Mouse (Mus musculus): Measurements from ENCODE around the gene BC017158. TPM values are rescaled to one million over a fixed set of nuclear protein-coding genes. Genes with fewer than 3 reads are reported as not detected.

The BC017158 gene
- total and polyA plus RNA-seq, 3 experiments, result 26.8 to 93.4 (median 31.7) TPM

DNA sequence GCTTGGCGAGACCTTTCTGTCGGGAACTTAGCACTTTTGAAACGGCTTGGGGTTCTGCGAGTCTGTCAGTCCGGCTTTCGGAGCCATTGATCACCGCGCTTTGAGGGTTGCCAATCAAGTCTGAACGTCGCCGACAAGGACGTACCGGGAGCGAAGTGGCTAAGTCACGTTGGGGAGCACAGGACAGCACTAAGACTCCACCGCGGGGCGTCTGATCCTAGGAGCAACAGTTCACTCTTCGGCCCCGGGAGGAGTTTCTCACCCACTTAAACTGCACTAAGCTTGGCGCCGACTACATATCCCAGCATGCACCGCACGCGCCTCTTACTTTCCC lies 60.4 kb downstream of the BC017158 start:
- no peaks in the 10 kb centered on the region for H3K9me3 ChIP-seq (replicated peaks)
- no peaks in the 10 kb centered on the region; the same call in 1 of the 2 replicates for H3K27me3 ChIP-seq (ENCODE audit: insufficient read depth, low read length)
- DNase-seq (ENCODE audit: low spot score) (no peak), ATAC-seq (ENCODE audit: extremely low read depth, insufficient number of reproducible peaks, low FRiP score, poor library complexity, severe bottlenecking) (no peak)
- no peak for TF ChIP-seq GATA1 (IDR thresholded peaks at IDR 0.05; ENCODE audit: borderline replicate concordance, low read length)
- no peak for TF ChIP-seq CTCF (IDR thresholded peaks at IDR 0.05; ENCODE audit: low read depth, low read length)
- no peak for TF ChIP-seq GATA2 (IDR thresholded peaks at IDR 0.05; ENCODE audit: borderline replicate concordance, low read depth, low read length)
- no peak for TF ChIP-seq POLR2AphosphoS5 (IDR thresholded peaks at IDR 0.05; ENCODE audit: insufficient replicate concordance, low read depth, low read length)
- no peak for TF ChIP-seq TAL1 (conservative IDR thresholded peaks at IDR 0.05; ENCODE audit: low read depth, low read length)
- H3K36me3 ChIP-seq (replicated peaks), result peaks cover 55% of the 10 kb centered on the region
- H3K4me3 ChIP-seq (ENCODE audit: low read depth, low read length), result peak overlapping the region; percentile 85
- H3K4me1 ChIP-seq (ENCODE audit: insufficient read depth, low read depth, low read length), result peaks cover 44% of the 10 kb centered on the region

DNA sequence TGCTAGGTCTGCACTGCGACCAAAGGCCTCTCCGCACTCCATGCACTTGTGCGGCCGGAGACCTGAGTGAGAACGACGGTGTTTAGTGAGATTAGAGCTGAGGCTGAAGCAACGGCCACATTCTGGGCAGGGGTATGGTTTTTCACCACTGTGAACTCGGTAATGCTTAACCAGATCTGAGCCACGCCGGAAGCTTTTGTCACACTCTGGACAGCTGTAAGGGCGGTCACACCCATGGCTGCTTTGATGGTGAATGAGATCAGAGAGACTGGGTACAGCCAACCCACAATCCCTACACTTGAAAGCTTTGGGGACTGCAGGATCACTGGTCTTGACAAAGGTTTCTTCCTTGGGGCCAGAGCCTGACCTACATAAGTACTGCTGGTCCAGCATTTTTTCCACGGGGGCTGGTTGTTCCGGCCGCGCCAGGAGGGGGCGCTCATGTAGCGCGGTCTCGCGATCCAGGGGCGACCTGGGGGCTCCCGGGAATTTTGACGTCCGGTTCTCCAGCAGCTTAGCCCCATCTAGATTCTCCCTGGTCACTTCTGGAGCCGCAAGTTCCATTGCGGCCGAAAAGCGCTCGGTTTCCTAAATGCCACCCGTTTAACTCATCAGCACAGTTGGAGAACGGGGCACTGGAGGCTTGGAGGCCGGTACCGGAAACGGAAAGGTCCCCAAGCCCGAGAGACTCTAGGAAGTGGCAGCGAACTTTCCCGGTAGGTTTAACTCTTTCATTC lies 60.9 kb downstream of the BC017158 start, which contains the start of gene Armc5:
Gene Armc5 (plus strand): TSS at position 487 of the 737 bp plus-strand sequence.
- DNase-seq (ENCODE audit: low spot score), result peak; percentile 83
- H3K27me3 ChIP-seq (ENCODE audit: insufficient read depth, low read length), result no peaks in the 10 kb centered on the region
- TF ChIP-seq CTCF (IDR thresholded peaks at IDR 0.05; ENCODE audit: low read depth, low read length) (peak; percentile 64), TAL1 (conservative IDR thresholded peaks at IDR 0.05; ENCODE audit: low read depth, low read length) (no peak)

DNA sequence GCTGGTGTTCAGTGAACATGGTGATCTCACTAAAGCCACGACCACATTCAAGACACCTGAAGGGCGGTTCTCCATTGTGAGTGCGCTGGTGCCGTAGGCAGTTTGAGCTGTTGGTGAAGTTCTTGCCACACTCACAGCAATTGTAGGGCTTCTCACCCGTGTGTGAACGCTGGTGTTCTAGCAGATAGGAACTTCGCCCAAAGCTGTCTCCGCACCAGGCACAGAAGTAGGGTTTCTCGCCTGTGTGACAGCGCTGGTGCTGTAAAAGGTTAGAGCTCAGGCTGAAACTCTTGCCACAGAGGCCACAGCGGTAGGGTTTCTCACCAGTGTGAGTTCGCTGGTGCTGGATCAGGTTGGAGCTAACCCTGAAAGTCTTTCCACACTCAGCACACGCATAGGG lies 61.5 kb downstream of the BC017158 start:
- ATAC-seq (ENCODE audit: extremely low read depth, insufficient number of reproducible peaks, low FRiP score, poor library complexity, severe bottlenecking), result no peak
- peaks cover 37% of the 10 kb centered on the region for H3K4me1 ChIP-seq (ENCODE audit: insufficient read depth, low read depth, low read length)
- H3K9me3 ChIP-seq (replicated peaks), result no peaks in the 10 kb centered on the region
- H3K27me3 ChIP-seq (ENCODE audit: insufficient read depth, low read length), result peaks cover 4% of the 10 kb centered on the region; the same call in 1 of the 2 replicates
- peak overlapping the region; percentile 85; the same call in 1 of the 2 replicates for H3K4me3 ChIP-seq (ENCODE audit: low read depth, low read length)
- DNase-seq (ENCODE audit: low spot score), result no peak
- peaks cover 44% of the 10 kb centered on the region for H3K36me3 ChIP-seq (replicated peaks)
- TF ChIP-seq POLR2AphosphoS5 (IDR thresholded peaks at IDR 0.05; ENCODE audit: insufficient replicate concordance, low read depth, low read length), result no peak
- no peak for TF ChIP-seq TAL1 (conservative IDR thresholded peaks at IDR 0.05; ENCODE audit: low read depth, low read length)
- TF ChIP-seq GATA1 (IDR thresholded peaks at IDR 0.05; ENCODE audit: borderline replicate concordance, low read length), result no peak
- TF ChIP-seq GATA2 (IDR thresholded peaks at IDR 0.05; ENCODE audit: borderline replicate concordance, low read depth, low read length), result no peak
- no peak for TF ChIP-seq CTCF (IDR thresholded peaks at IDR 0.05; ENCODE audit: low read depth, low read length)

More for the DNA sequence above, 60.9 kb downstream of the BC017158 start, which contains the start of gene Armc5:
- H3K4me3 ChIP-seq (ENCODE audit: low read depth, low read length), result peak within 1 kb of the TSS; percentile 85
- no peaks in the 10 kb centered on the region for H3K9me3 ChIP-seq (replicated peaks)
- peaks cover 50% of the 10 kb centered on the region for H3K36me3 ChIP-seq (replicated peaks)
- H3K4me1 ChIP-seq (ENCODE audit: insufficient read depth, low read depth, low read length), result peaks cover 42% of the 10 kb centered on the region
- ATAC-seq (ENCODE audit: extremely low read depth, insufficient number of reproducible peaks, low FRiP score, poor library complexity, severe bottlenecking), result no peak

DNA sequence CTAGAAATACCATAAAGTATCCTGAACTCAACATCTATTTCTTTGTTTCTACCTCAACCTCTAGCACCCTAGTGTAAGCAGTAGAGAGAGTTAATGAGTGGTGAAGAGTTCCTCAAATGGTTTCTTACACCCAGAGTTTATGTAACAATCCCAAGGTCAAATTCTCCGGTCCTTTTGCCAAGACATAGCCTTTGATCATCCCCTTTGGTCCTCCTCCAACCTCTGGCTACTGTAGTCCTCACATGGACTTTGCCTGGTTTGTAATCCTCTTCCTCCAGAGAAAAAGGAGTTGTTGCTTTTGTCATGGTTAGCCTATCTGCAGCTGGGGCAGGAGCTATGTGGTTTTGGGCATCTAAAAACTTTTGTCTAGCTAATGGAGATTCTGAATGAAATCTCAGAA lies 62.5 kb downstream of the BC017158 start:
- H3K27me3 ChIP-seq (ENCODE audit: insufficient read depth, low read length), result peaks cover 9% of the 10 kb centered on the region
- H3K4me3 ChIP-seq (ENCODE audit: low read depth, low read length), result no peak overlapping the region
- DNase-seq (ENCODE audit: low spot score), result no peak
- TF ChIP-seq GATA1 (IDR thresholded peaks at IDR 0.05; ENCODE audit: borderline replicate concordance, low read length) (no peak), TAL1 (conservative IDR thresholded peaks at IDR 0.05; ENCODE audit: low read depth, low read length) (no peak), CTCF (IDR thresholded peaks at IDR 0.05; ENCODE audit: low read depth, low read length) (no peak), GATA2 (IDR thresholded peaks at IDR 0.05; ENCODE audit: borderline replicate concordance, low read depth, low read length) (no peak), POLR2AphosphoS5 (IDR thresholded peaks at IDR 0.05; ENCODE audit: insufficient replicate concordance, low read depth, low read length) (no peak)
- no peak for ATAC-seq (ENCODE audit: extremely low read depth, insufficient number of reproducible peaks, low FRiP score, poor library complexity, severe bottlenecking)
- H3K36me3 ChIP-seq (replicated peaks), result peaks cover 34% of the 10 kb centered on the region
- H3K9me3 ChIP-seq (replicated peaks), result no peaks in the 10 kb centered on the region
- peaks cover 29% of the 10 kb centered on the region for H3K4me1 ChIP-seq (ENCODE audit: insufficient read depth, low read depth, low read length)

DNA sequence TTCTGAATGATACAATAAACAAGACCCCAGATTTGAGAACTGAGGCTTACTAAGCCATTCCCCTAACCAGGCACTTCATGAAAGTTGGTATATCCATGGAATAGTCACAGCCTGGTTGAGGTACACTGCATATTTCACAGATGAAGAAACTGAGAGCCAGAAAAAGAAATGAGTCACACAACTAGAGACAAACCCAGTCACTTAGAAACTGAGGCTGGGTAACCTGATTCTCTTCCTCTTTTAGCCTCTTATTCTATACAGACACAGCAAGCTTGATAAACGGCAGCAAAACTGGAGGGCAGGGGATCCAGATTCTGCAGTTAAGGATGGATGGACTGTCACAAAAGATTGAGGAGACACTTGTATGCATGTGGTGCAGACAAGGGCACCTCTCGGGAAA lies 63.2 kb downstream of the BC017158 start:
- Histone ChIP-seq H3K36me3 (replicated peaks) (peaks cover 27% of the 10 kb centered on the region), H3K27me3 (ENCODE audit: insufficient read depth, low read length) (peaks cover 9% of the 10 kb centered on the region), H3K4me1 (ENCODE audit: insufficient read depth, low read depth, low read length) (peaks cover 22% of the 10 kb centered on the region), H3K9me3 (replicated peaks) (no peaks in the 10 kb centered on the region), H3K4me3 (ENCODE audit: low read depth, low read length) (no peak overlapping the region)
- ATAC-seq (ENCODE audit: extremely low read depth, insufficient number of reproducible peaks, low FRiP score, poor library complexity, severe bottlenecking), result no peak
- no peak for TF ChIP-seq CTCF (IDR thresholded peaks at IDR 0.05; ENCODE audit: low read depth, low read length)
- no peak for TF ChIP-seq GATA1 (IDR thresholded peaks at IDR 0.05; ENCODE audit: borderline replicate concordance, low read length)
- TF ChIP-seq TAL1 (conservative IDR thresholded peaks at IDR 0.05; ENCODE audit: low read depth, low read length), result no peak
- no peak for TF ChIP-seq POLR2AphosphoS5 (IDR thresholded peaks at IDR 0.05; ENCODE audit: insufficient replicate concordance, low read depth, low read length)
- no peak for TF ChIP-seq GATA2 (IDR thresholded peaks at IDR 0.05; ENCODE audit: borderline replicate concordance, low read depth, low read length)
- no peak for DNase-seq (ENCODE audit: low spot score)

DNA sequence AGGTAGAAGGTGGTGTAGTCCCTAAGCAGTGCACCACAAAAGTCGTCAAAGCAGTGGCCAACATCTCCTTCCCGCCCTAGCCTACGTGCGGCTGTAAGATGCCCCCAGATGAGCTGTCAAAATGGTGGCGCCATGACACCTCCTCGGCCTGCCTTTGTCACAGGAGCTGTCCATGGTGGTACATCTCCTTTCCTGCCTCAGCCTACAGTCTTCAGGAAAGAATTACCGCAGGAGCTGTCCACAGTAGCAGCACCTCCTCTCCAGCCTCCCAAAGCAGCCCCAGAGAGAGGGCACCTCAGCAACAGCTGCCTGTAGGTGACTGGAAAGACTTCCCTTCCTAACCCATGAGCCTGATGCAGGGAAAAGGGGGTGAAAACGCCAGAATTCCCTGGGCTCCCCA lies 66.2 kb downstream of the BC017158 start:
- Histone ChIP-seq H3K9me3 (replicated peaks) (no peaks in the 10 kb centered on the region), H3K4me1 (ENCODE audit: insufficient read depth, low read depth, low read length) (peaks cover 6% of the 10 kb centered on the region), H3K4me3 (ENCODE audit: low read depth, low read length) (no peak overlapping the region), H3K27me3 (ENCODE audit: insufficient read depth, low read length) (peaks cover 23% of the 10 kb centered on the region), H3K36me3 (replicated peaks) (peaks cover 17% of the 10 kb centered on the region)
- ATAC-seq (ENCODE audit: extremely low read depth, insufficient number of reproducible peaks, low FRiP score, poor library complexity, severe bottlenecking), result no peak; the same call in 1 of the 2 replicates
- TF ChIP-seq CTCF (IDR thresholded peaks at IDR 0.05; ENCODE audit: low read depth, low read length) (no peak), GATA2 (IDR thresholded peaks at IDR 0.05; ENCODE audit: borderline replicate concordance, low read depth, low read length) (no peak), POLR2AphosphoS5 (IDR thresholded peaks at IDR 0.05; ENCODE audit: insufficient replicate concordance, low read depth, low read length) (no peak), GATA1 (IDR thresholded peaks at IDR 0.05; ENCODE audit: borderline replicate concordance, low read length) (no peak), TAL1 (conservative IDR thresholded peaks at IDR 0.05; ENCODE audit: low read depth, low read length) (no peak)
- DNase-seq (ENCODE audit: low spot score), result no peak

Other genes with a start within 250 kb of the BC017158 start
- 0.30 TPM in 1 of 2 replicates, not detected in the other for gene Itgam, start 235.5 kb downstream of the BC017158 start, total RNA-seq (2014; fragmentation: Nextera tagmentation)
- gene Itgam, start 235.5 kb downstream of the BC017158 start, total RNA-seq (2017), result 0.22 and 0.29 TPM in 2 replicates
- 0.02 and 0.07 TPM in 2 replicates for gene Itgam, start 235.5 kb downstream of the BC017158 start, polyA plus RNA-seq (2012)
- not detected in 2 replicates for gene Gm49368, start 235.5 kb downstream of the BC017158 start, total RNA-seq (2014; fragmentation: Nextera tagmentation)
- gene Gm49368, start 235.5 kb downstream of the BC017158 start, total RNA-seq (2017), result not detected in 2 replicates
- 0.03 TPM in 1 of 2 replicates, not detected in the other for gene Gm49368, start 235.5 kb downstream of the BC017158 start, polyA plus RNA-seq (2012)
- gene Itgax, start 168.6 kb downstream of the BC017158 start, total RNA-seq (2014; fragmentation: Nextera tagmentation), result not detected in 2 replicates
- 0.11 and 0.58 TPM in 2 replicates for gene Itgax, start 168.6 kb downstream of the BC017158 start, total RNA-seq (2017)
- gene Itgax, start 168.6 kb downstream of the BC017158 start, polyA plus RNA-seq (2012), result not detected in 2 replicates
- not detected in 2 replicates for gene Itgad, start 143.8 kb downstream of the BC017158 start, total RNA-seq (2014; fragmentation: Nextera tagmentation)
- gene Itgad, start 143.8 kb downstream of the BC017158 start, total RNA-seq (2017), result 0.23 TPM in 1 of 2 replicates, not detected in the other
- 0.01 and 0.06 TPM in 2 replicates for gene Itgad, start 143.8 kb downstream of the BC017158 start, polyA plus RNA-seq (2012)
- not detected in 2 replicates for gene Cox6a2, start 91.8 kb downstream of the BC017158 start, total RNA-seq (2014; fragmentation: Nextera tagmentation)
- gene Cox6a2, start 91.8 kb downstream of the BC017158 start, total RNA-seq (2017), result 0.27 TPM in 1 of 2 replicates, not detected in the other
- 0.13 and 0.21 TPM in 2 replicates for gene Cox6a2, start 91.8 kb downstream of the BC017158 start, polyA plus RNA-seq (2012)
- 10.2 and 12.0 TPM in 2 replicates for gene Armc5, start 60.8 kb downstream of the BC017158 start, total RNA-seq (2014; fragmentation: Nextera tagmentation)
- 5.6 and 7.6 TPM in 2 replicates for gene Armc5, start 60.8 kb downstream of the BC017158 start, total RNA-seq (2017)
- 22.8 and 23.8 TPM in 2 replicates for gene Armc5, start 60.8 kb downstream of the BC017158 start, polyA plus RNA-seq (2012)
- gene 9130023H24Rik, start 60.1 kb downstream of the BC017158 start, total RNA-seq (2014; fragmentation: Nextera tagmentation), result 3.8 and 5.5 TPM in 2 replicates
- gene 9130023H24Rik, start 60.1 kb downstream of the BC017158 start, total RNA-seq (2017), result 5.5 and 6.1 TPM in 2 replicates
- 0.72 and 0.73 TPM in 2 replicates for gene 9130023H24Rik, start 60.1 kb downstream of the BC017158 start, polyA plus RNA-seq (2012)
- 0.34 TPM in 1 of 2 replicates, not detected in the other for gene Tgfb1i1, start 51.4 kb downstream of the BC017158 start, total RNA-seq (2014; fragmentation: Nextera tagmentation)
- 0.11 TPM in 1 of 2 replicates, not detected in the other for gene Tgfb1i1, start 51.4 kb downstream of the BC017158 start, total RNA-seq (2017)
- 0.05 TPM in 1 of 2 replicates, not detected in the other for gene Tgfb1i1, start 51.4 kb downstream of the BC017158 start, polyA plus RNA-seq (2012)
- not detected in 2 replicates for gene Slc5a2, start 32.5 kb downstream of the BC017158 start, total RNA-seq (2014; fragmentation: Nextera tagmentation)
- 0.55 TPM in 1 of 2 replicates, not detected in the other for gene Slc5a2, start 32.5 kb downstream of the BC017158 start, total RNA-seq (2017)
- 0.05 TPM in 1 of 2 replicates, not detected in the other for gene Slc5a2, start 32.5 kb downstream of the BC017158 start, polyA plus RNA-seq (2012)
- 156 and 172 TPM in 2 replicates for gene Rgs10, start 120.6 kb upstream of the BC017158 start, total RNA-seq (2014; fragmentation: Nextera tagmentation)
- 121 and 126 TPM in 2 replicates for gene Rgs10, start 120.6 kb upstream of the BC017158 start, total RNA-seq (2017)
- gene Rgs10, start 120.6 kb upstream of the BC017158 start, polyA plus RNA-seq (2012), result 133 and 183 TPM in 2 replicates
- gene Tial1, start 163.5 kb upstream of the BC017158 start, total RNA-seq (2014; fragmentation: Nextera tagmentation), result 139 and 151 TPM in 2 replicates
- 48.2 and 59.7 TPM in 2 replicates for gene Tial1, start 163.5 kb upstream of the BC017158 start, total RNA-seq (2017)
- 51.5 and 70.7 TPM in 2 replicates for gene Tial1, start 163.5 kb upstream of the BC017158 start, polyA plus RNA-seq (2012)
- gene Bag3, start 225.4 kb upstream of the BC017158 start, total RNA-seq (2014; fragmentation: Nextera tagmentation), result 17.7 and 20.9 TPM in 2 replicates
- gene Bag3, start 225.4 kb upstream of the BC017158 start, total RNA-seq (2017), result 5.7 and 9.1 TPM in 2 replicates
- gene Bag3, start 225.4 kb upstream of the BC017158 start, polyA plus RNA-seq (2012), result 107 and 121 TPM in 2 replicates